Mouse (Mus musculus) liver, embryonic 12.5 days (tissue): Measurements from ENCODE around the gene Gm10375. TPM values are rescaled to one million over a fixed set of nuclear protein-coding genes. Genes with fewer than 3 reads are reported as not detected.
"Not testable (repeated sequence)": the region's sequence is repeated elsewhere in the genome, so short reads cannot be mapped to it uniquely, and the experiment has no call there.

Experiments
- ATAC-seq: fragments of 200-750 bp; cut with Nextera tagmentation; 2 replicates; pipeline ENCODE4 v1.8.0; 2017; ENCODE audit warnings: moderate number of reproducible peaks, mild to moderate bottlenecking, moderate library complexity
- H3K27ac ChIP-seq: fragments of 300-500 bp; sonication (generic); 2 replicates; pipeline ENCODE4 v1.5.1; 2016; ENCODE audit warnings: mild to moderate bottlenecking
- H3K27me3 ChIP-seq: fragments of 300-500 bp; sonication (generic); replicated peaks from 2 replicates; pipeline ENCODE4 v1.6.1; 2016; ENCODE audit warnings: mild to moderate bottlenecking, moderate library complexity
- H3K36me3 ChIP-seq: fragments of 300-500 bp; sonication (generic); 2 replicates; pipeline ENCODE4 v1.6.1; 2016; ENCODE audit warnings: mild to moderate bottlenecking, moderate library complexity
- H3K4me1 ChIP-seq: fragments of 300-500 bp; sonication (generic); 2 replicates; pipeline ENCODE4 v1.6.1; 2016
- H3K4me2 ChIP-seq: fragments of 300-500 bp; sonication (generic); 2 replicates; pipeline ENCODE4 v1.6.1; 2016; ENCODE audit warnings: mild to moderate bottlenecking, moderate library complexity
- H3K4me3 ChIP-seq: fragments of 300-500 bp; sonication (generic); 2 replicates; pipeline ENCODE4 v1.5.1; 2016; ENCODE audit warnings: mild to moderate bottlenecking, moderate library complexity
- H3K9ac ChIP-seq: fragments of 300-500 bp; sonication (generic); 2 replicates; pipeline ENCODE4 v1.6.1; 2016; ENCODE audit warnings: mild to moderate bottlenecking, moderate library complexity
- H3K9me3 ChIP-seq: fragments of 300-500 bp; sonication (generic); replicated peaks from 2 replicates; pipeline ENCODE4 v1.6.1; 2016; ENCODE audit warnings: mild to moderate bottlenecking, moderate library complexity
- WGBS: fragments of 180-500 bp; shearing (Covaris S2); methylation state at CpG from one replicate; pipeline ENCODE4 v1.1.7; 2016; ENCODE audit not compliant: insufficient replicate concordance; 5-methylcytosine and 5-hydroxymethylcytosine counted together
- polyA plus RNA-seq: library from polyadenylated mRNA; unstranded; fragments of >200 nt; fragmentation: Nextera tagmentation; extraction: Ambion mirVana; gene quantifications from 2 replicates; pipeline ENCODE4 v1.2.1, GENCODE M21; 2016

Gm10375 gene
- not detected in 2 replicates for polyA plus RNA-seq

DNA sequence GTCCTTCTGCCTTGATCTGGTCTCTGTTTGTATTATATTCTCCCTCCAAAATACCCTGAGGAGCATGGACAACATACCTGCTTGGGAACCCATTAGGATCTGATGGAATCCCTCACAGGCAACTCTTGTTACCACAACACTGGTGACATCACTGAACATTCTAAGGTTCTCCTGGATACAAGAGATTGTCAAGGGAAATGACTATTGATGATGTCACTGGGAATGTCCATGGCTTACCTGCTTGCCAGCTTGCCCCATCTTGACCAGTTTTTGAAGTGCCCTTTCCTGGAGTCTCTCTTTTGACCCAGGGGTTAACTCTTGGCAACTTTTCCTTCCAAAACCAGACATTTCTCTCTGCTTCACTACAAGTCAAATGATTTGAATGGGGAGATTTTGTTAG, at the start of gene Gm10375:
Gene Gm10375, minus strand, starts transcription at position 101 of the 400 bp plus-strand sequence.
- H3K4me2 ChIP-seq, H3K4me3 ChIP-seq, H3K9ac ChIP-seq, H3K4me1 ChIP-seq, H3K27me3 ChIP-seq, H3K9me3 ChIP-seq, H3K27ac ChIP-seq, ATAC-seq, H3K36me3 ChIP-seq: not testable (repeated sequence)

DNA sequence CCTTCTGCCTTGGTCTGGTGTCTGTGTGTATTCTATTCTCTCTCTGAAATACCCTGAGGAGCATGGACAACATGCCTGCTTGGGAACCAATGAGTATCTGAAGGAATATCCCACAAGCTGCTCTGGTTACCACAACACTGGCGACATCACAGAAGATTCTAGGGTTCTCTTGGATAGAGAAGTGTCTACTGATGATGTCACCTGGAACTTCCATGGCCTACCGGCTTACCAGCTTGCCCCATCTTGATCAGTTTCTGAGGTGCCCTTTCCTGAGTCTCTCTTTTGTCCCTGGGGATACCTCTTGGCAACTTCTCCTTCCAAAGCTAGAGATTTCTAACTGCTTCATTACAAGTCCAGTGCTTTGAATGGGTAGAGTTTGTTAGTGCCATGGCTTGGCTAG, 28.8 kb downstream of the Gm10375 start, which contains the start of gene Gm17654:
Gene Gm17654, minus strand, starts transcription at position 101 of the 400 bp plus-strand sequence.
- ATAC-seq, result not testable (repeated sequence)
- 53% methylated on average over 1 of the region's 2 CpGs for WGBS

GRCm38 (mm10) chr14:43577969-43578368, 29.8 kb downstream of the Gm10375 start:
- not testable (repeated sequence) for H3K27ac ChIP-seq, H3K4me3 ChIP-seq, H3K9me3 ChIP-seq, H3K4me2 ChIP-seq, H3K36me3 ChIP-seq, H3K27me3 ChIP-seq, H3K9ac ChIP-seq, H3K4me1 ChIP-seq, ATAC-seq
- WGBS, result 54% methylated on average over 4 of the region's 4 CpGs

More for the DNA sequence above, 28.8 kb downstream of the Gm10375 start, which contains the start of gene Gm17654:
- not testable (repeated sequence) for H3K4me2 ChIP-seq, H3K36me3 ChIP-seq, H3K4me3 ChIP-seq, H3K9me3 ChIP-seq, H3K9ac ChIP-seq, H3K27me3 ChIP-seq, H3K4me1 ChIP-seq, H3K27ac ChIP-seq

Other genes starting within 250 kb of the Gm10375 start
- not detected in 2 replicates for gene Gm8138, start 191.7 kb downstream of the Gm10375 start, polyA plus RNA-seq
- not detected in 2 replicates for gene Gm5799, start 64.4 kb downstream of the Gm10375 start, polyA plus RNA-seq
- not detected in 2 replicates for gene Gm17654, start 28.9 kb downstream of the Gm10375 start, polyA plus RNA-seq
- gene Gm8165, start 69.2 kb upstream of the Gm10375 start, polyA plus RNA-seq, result not detected in 2 replicates
- 0.77 and 1.2 TPM in 2 replicates for gene Gm7324, start 89.8 kb upstream of the Gm10375 start, polyA plus RNA-seq
- not detected in 2 replicates for gene Gm16506, start 119.5 kb upstream of the Gm10375 start, polyA plus RNA-seq
- not detected in 2 replicates for gene Gm6526, start 139.9 kb upstream of the Gm10375 start, polyA plus RNA-seq
- gene Gm8180, start 176.7 kb upstream of the Gm10375 start, polyA plus RNA-seq, result not detected in 2 replicates